Mouse (Mus musculus): ENCODE results near the gene Lsm4. TPM values are rescaled to one million over a fixed set of nuclear protein-coding genes. Genes with fewer than 3 reads are reported as not detected.

Lsm4 gene
- polyA plus RNA-seq, 1 experiment from 2014 or later, result 270 TPM

GRCm38 (mm10) chr8:70696019-70696885 is 23.2 kb downstream of the Lsm4 start:
- Histone ChIP-seq H3K4me1 (peaks cover 55% of the 10 kb centered on the region), H3K4me2 (peak overlapping the region; percentile 64), H3K36me3 (0 out of 2 replicates have a peak, but pooled peaks cover 3% of the 10 kb centered on the region), H3K9me3 (no peaks in the 10 kb centered on the region), H3K9ac (peak overlapping the region; percentile 59), H3K27me3 (no peaks in the 10 kb centered on the region), H3K27ac (peak overlapping the region; percentile 99), H3K4me3 (peak overlapping the region; percentile 26)
- WGBS, result 4% methylated on average over 31 of the region's 31 CpGs
- no peak for ATAC-seq (ENCODE audit: insufficient number of reproducible peaks, insufficient read depth, low FRiP score, low TSS enrichment, low read depth)

GRCm38 (mm10) chr8:70696946-70697345 is 23.9 kb downstream of the Lsm4 start:
- H3K4me1 ChIP-seq, result peaks cover 56% of the 10 kb centered on the region
- H3K4me2 ChIP-seq, result peak overlapping the region; percentile 64
- H3K36me3 ChIP-seq, result 0 out of 2 replicates have a peak, but pooled peaks cover 6% of the 10 kb centered on the region
- peak overlapping the region; percentile 26; the same call in 1 of the 2 replicates for H3K4me3 ChIP-seq
- peak overlapping the region; percentile 59 for H3K9ac ChIP-seq
- peak overlapping the region; percentile 99 for H3K27ac ChIP-seq
- H3K9me3 ChIP-seq, result no peaks in the 10 kb centered on the region
- no peak for ATAC-seq (ENCODE audit: insufficient number of reproducible peaks, insufficient read depth, low FRiP score, low TSS enrichment, low read depth)
- 26% methylated on average over 4 of the region's 4 CpGs for WGBS
- no peaks in the 10 kb centered on the region for H3K27me3 ChIP-seq

DNA sequence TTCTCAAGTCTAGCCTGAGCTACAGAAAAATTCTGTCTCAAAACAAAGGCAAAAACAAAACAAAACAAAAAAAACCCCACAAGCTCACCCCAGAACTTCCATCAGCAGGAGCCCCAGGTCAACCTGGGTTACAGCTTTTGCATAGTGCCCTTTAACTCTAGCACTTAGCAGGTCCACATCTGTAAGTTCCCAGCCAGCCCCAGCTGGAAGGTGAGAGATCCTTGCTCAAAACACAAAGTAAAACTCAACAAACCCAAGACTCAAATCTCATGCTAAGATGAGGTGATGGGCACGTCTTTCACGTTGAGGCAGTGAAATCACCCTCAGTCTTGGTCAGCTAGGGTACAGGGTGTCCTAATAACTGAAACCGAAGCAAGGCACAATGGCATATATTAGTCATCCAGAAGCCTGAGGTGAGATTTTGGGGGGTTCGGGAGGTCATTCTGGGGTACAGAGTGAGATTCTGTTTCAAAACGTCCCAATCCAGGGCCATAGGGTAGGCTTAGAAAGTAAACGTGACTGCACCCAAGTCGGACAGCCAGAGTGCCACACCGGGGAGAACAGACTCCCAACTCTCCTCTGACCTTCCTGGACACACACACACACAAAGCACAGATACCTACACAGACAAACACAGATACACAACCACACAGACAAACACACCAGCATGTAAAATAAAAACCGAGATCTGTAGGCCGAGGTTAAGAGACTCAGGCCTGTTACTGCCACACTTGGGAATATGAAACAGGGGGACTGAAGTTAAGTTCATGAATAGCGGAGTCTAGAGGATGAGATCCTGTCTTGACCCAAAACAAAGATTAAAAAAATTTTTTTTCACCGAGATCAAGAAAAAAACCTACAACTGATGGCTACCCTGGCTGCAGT is 24.6 kb downstream of the Lsm4 start:
- peak overlapping the region; percentile 98; the same call in 1 of the 2 replicates for H3K9ac ChIP-seq
- no peak for ATAC-seq (ENCODE audit: insufficient number of reproducible peaks, insufficient read depth, low FRiP score, low TSS enrichment, low read depth)
- peak overlapping the region; percentile 64 for H3K4me2 ChIP-seq
- peaks cover 58% of the 10 kb centered on the region for H3K4me1 ChIP-seq
- WGBS, result 66% methylated on average over 12 of the region's 12 CpGs
- no peaks in the 10 kb centered on the region for H3K9me3 ChIP-seq
- peak overlapping the region; percentile 99 for H3K27ac ChIP-seq
- peak overlapping the region; percentile 74 for H3K4me3 ChIP-seq
- H3K27me3 ChIP-seq, result no peaks in the 10 kb centered on the region
- H3K36me3 ChIP-seq, result peaks cover 8% of the 10 kb centered on the region; the same call in 1 of the 2 replicates

GRCm38 (mm10) chr8:70698310-70699109 is 25.5 kb downstream of the Lsm4 start, which contains the start of gene Jund:
TSS of gene Jund (plus strand) at chr8:70698949.
- H3K4me2 ChIP-seq, result peak within 1 kb of the TSS; percentile 60
- H3K27ac ChIP-seq, result peak within 1 kb of the TSS; percentile 99
- peak; percentile 88 for ATAC-seq (ENCODE audit: insufficient number of reproducible peaks, insufficient read depth, low FRiP score, low TSS enrichment, low read depth)
- peak within 1 kb of the TSS; percentile 98 for H3K9ac ChIP-seq
- peak within 1 kb of the TSS; percentile 74 for H3K4me3 ChIP-seq
- H3K36me3 ChIP-seq, result peaks cover 17% of the 10 kb centered on the region; the same call in 1 of the 2 replicates
- no peaks in the 10 kb centered on the region for H3K27me3 ChIP-seq
- under 1% methylated on average over 69 of the region's 69 CpGs for WGBS
- H3K9me3 ChIP-seq, result no peaks in the 10 kb centered on the region
- H3K4me1 ChIP-seq, result peaks cover 58% of the 10 kb centered on the region

GRCm38 (mm10) chr8:70699116-70699833 is 26.2 kb downstream of the Lsm4 start:
- Histone ChIP-seq H3K9me3 (no peaks in the 10 kb centered on the region), H3K4me1 (peaks cover 55% of the 10 kb centered on the region), H3K4me2 (peak overlapping the region; percentile 60), H3K4me3 (peak overlapping the region; percentile 74), H3K27me3 (no peaks in the 10 kb centered on the region), H3K27ac (peak overlapping the region; percentile 99), H3K9ac (peak overlapping the region; percentile 98), H3K36me3 (peaks cover 23% of the 10 kb centered on the region)
- WGBS, result under 1% methylated on average over 87 of the region's 89 CpGs
- ATAC-seq (ENCODE audit: insufficient number of reproducible peaks, insufficient read depth, low FRiP score, low TSS enrichment, low read depth), result no peak

GRCm38 (mm10) chr8:70699834-70700554 is 26.9 kb downstream of the Lsm4 start:
- peak overlapping the region; percentile 99 for H3K27ac ChIP-seq
- peak overlapping the region; percentile 98 for H3K9ac ChIP-seq
- H3K4me1 ChIP-seq, result peaks cover 54% of the 10 kb centered on the region
- peak overlapping the region; percentile 74 for H3K4me3 ChIP-seq
- H3K36me3 ChIP-seq, result peaks cover 23% of the 10 kb centered on the region
- H3K9me3 ChIP-seq, result no peaks in the 10 kb centered on the region
- under 1% methylated on average over 59 of the region's 59 CpGs for WGBS
- H3K27me3 ChIP-seq, result no peaks in the 10 kb centered on the region
- ATAC-seq (ENCODE audit: insufficient number of reproducible peaks, insufficient read depth, low FRiP score, low TSS enrichment, low read depth), result no peak
- peak overlapping the region; percentile 60 for H3K4me2 ChIP-seq

DNA sequence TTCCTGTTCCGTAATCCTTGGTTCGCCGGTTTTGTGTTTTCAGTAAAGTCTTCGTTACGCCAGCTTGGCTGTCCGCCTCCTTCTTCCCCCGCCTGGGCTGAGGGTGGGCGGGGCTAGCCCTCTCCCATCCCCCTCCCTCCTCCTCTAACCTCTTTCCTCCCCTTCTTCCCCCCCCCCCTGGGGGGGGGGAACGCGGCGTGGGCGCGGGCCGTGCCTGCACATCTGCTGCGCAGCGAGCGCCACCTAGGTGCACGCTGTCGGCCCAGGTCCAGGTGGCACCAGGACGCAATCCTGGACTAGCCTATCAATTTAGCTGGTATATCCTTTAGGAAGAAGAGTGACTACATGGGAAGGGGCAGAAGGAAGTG is 27.5 kb downstream of the Lsm4 start:
- H3K4me1 ChIP-seq, result peaks cover 49% of the 10 kb centered on the region
- H3K4me3 ChIP-seq, result peak overlapping the region; percentile 74
- 0 out of 2 replicates have a peak, but pooled peaks have one; percentile 6 for ATAC-seq (ENCODE audit: insufficient number of reproducible peaks, insufficient read depth, low FRiP score, low TSS enrichment, low read depth)
- peaks cover 23% of the 10 kb centered on the region for H3K36me3 ChIP-seq
- no peaks in the 10 kb centered on the region for H3K27me3 ChIP-seq
- WGBS, result under 1% methylated on average over 20 of the region's 20 CpGs
- peak overlapping the region; percentile 60 for H3K4me2 ChIP-seq
- peak overlapping the region; percentile 99 for H3K27ac ChIP-seq
- peak overlapping the region; percentile 98 for H3K9ac ChIP-seq
- H3K9me3 ChIP-seq, result no peaks in the 10 kb centered on the region

- Histone ChIP-seq H3K27ac (peak overlapping the region; percentile 99), H3K9me3 (no peaks in the 10 kb centered on the region), H3K4me1 (peaks cover 41% of the 10 kb centered on the region), H3K4me3 (peak overlapping the region; percentile 74), H3K4me2 (peak overlapping the region; percentile 60), H3K36me3 (peaks cover 23% of the 10 kb centered on the region), H3K9ac (peak overlapping the region; percentile 98), H3K27me3 (no peaks in the 10 kb centered on the region)
- 51% methylated on average over 10 of the region's 10 CpGs for WGBS
- no peak for ATAC-seq (ENCODE audit: insufficient number of reproducible peaks, insufficient read depth, low FRiP score, low TSS enrichment, low read depth)
Measured at GRCm38 (mm10) chr8:70701048-70701981, 28.3 kb downstream of the Lsm4 start.

All from embryonic facial prominence, embryonic 13.5 days (tissue).